Mouse (Mus musculus): ENCODE measurements at regions not wholly inside any gene's neighbourhood (a gene's known extent, or its start where the extent isn't known, plus 50 kb on each side); places are given as distances from the start of the nearest gene placed in this dataset.

DNA sequence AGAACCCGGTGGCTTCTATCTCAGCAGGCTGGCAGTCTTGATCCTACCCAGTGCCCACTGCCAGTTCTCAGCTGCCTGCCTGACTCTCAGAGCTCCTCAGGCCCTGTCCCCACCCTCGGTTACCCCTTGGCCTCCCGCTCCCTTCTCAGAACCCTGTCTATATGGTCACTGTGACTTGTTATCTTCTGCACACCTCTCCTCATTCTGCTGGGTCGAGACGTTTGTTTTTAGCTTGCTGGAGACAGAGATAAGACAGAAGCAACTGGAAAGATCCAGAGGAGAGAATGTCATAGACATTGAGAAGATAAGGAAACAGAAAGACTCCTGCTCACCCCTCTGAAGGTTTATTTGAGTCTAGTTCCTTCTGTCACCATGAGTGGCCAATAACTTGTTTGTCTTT, 53.8 kb upstream of the Phc1 start:
- no peak for DNase-seq (ENCODE audit: extremely low spot score)

DNA sequence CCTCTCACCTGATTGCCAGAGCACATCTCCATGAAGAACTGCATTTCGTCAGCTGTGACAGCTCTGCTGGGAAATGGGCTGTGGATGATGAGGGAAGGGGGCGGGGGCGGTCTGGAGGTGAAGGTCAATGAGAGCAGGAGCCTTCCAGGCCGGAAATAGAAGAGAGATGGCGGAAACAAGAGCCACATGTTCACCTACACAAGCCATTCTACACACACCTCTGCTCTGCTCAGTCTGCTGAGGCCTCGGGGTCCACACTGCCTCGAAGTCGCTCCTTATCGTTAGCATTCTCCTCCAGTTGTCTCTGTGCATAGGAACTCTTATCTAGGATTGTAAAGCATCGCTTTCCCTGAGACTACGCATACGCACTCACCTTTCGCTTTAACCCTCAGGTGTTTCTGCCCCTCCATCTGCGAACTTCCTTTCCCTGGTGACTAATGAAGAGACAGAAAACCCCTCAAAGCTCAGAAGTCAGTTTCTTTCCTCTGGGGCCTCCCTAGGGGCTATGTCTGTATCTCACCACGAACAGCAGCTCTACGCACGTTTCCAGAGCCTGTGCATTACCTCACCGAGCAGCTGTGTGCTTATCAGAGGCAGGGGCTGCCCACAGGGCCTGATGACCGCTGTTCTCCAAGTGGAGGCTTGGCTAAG, 53.0 kb upstream of the Phc1 start:
- no peak for DNase-seq (ENCODE audit: extremely low spot score)

DNA sequence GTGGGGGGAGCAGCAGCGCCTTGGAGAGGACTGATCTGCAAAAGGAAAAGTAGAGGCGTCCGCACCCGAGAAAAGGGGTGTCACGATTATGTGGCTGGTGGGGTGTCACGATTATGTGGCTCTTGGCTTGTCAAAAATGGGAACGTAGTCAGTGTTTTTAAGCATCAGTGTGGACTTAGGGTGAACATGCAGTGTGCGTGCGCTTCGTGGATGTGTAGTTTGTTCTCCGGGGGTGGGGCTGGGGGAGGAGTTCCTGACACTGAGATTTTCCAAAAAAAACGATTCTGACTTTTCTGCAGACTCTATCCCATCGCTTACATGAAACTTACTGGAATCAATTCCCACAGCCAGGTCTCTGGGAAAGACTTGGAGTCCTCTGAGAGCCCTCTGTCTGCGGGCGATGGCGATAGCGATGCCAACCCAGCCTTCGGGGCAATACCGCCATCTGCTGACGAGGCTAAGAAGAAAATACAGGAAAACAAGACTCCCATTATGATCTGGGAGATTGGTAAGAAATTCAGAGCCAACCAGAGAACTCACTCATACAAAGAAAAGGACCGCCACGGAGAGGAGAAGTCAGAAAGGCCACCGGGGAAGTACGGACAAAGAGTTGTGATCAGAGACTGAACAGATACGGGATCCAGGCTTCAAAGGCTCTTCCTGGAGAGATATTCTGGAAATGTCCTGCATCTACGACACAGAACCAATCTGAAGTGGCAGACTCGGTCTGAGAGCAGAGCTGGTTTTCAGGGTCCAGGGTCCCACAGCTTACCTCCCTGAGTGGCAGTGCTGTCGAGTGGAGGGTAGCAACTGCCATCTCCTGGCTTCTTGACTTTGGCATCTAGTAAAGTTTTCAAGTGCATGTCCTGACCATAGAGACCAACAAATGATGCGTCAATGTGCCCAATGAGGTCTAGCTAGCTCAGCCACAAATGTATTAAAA, 51.6 kb upstream of the Phc1 start:
- peak; percentile 81 for DNase-seq (ENCODE audit: extremely low spot score)

DNA sequence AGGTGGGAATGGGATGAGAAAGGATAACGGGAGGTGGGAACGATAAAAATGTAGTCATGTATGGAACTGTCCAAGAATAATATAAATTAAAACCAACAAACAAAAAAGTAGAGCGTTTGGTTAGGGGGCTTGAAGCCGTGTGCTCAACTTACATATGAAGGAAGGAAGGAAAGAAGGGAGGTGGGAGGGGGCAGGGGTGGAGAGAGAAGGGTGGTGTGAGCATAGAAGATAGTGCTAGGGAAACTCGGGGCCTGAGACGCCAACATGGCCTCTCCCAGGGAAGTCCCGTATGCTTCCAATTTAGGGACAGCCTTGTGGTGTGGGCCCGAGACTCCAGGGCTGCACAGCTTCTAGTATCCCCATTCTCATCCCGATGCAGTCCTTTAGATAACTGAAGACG, 50.8 kb upstream of the Phc1 start:
- no peak for DNase-seq (ENCODE audit: extremely low spot score)

DNA sequence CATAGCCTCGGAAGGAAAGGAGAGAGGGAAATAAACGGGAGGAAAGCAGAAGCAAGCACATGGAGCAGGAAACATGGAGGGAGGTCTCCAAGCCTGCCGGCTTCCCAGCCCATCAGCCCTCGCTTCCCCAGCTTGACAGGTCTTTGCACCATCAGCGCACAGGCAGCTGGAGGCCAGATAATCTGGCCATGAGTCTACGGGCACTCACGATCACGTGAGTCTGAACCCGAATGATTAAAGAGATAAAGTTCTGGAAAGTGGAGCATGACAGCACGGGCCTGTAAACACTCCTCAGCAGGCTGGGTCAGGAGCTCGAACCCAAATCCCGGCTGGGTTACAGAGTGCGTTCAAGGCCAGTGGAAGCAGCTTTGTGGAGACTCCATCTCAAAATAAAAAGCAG, 50.4 kb upstream of the Phc1 start:
- DNase-seq (ENCODE audit: extremely low spot score) = no peak
